Mouse (Mus musculus) CH12.LX (cell line): ENCODE measurements around the gene Calcoco1. TPM values are rescaled to one million over a fixed set of nuclear protein-coding genes. Genes with fewer than 3 reads are reported as not detected.

ENCODE experiments used
- DNase-seq: peaks from one replicate; pipeline ENCODE4 v3.0.0-alpha.2; 2013; ENCODE audit errors: extremely low read depth
- H3K27ac ChIP-seq: 2 replicates; pipeline ENCODE4 v1.5.1; 2012; ENCODE audit warnings: low read depth, mild to moderate bottlenecking, control low read depth, moderate library complexity; ENCODE audit not compliant: insufficient read depth
- H3K27me3 ChIP-seq: replicated peaks from 2 replicates; pipeline ENCODE3; 2012; ENCODE audit warnings: inconsistent platforms
- H3K36me3 ChIP-seq, 2 experiments: replicated peaks in 1 of 2; 2 replicates each; pipeline versions ENCODE3 to v1.6.1; 2012; ENCODE audit warnings: inconsistent platforms in 1 of 2, low read length in 1 of 2, mild to moderate bottlenecking in 1 of 2, mixed read lengths in 1 of 2, moderate library complexity in 1 of 2; ENCODE audit not compliant: control insufficient read depth in 1 of 2, insufficient read depth in 1 of 2
- H3K4me1 ChIP-seq, 2 experiments: 2 replicates each; pipeline ENCODE4 v1.6.1; 2012; ENCODE audit warnings: inconsistent platforms in 1 of 2, moderate library complexity in 1 of 2; ENCODE audit not compliant: insufficient read depth in 2 of 2, control insufficient read depth in 1 of 2
- H3K4me2 ChIP-seq: 2 replicates; pipeline ENCODE4 v1.6.1; 2012; ENCODE audit warnings: low read depth, mild to moderate bottlenecking, control low read depth; ENCODE audit not compliant: poor library complexity, insufficient read depth, severe bottlenecking
- H3K4me3 ChIP-seq, 3 experiments: fragments of 150-350 bp in 1 of 3; sonication (generic) in 1 of 3; replicated peaks in 1 of 3; 2 replicates each; pipeline versions ENCODE3 to v1.5.1; 2011 to 2012; ENCODE audit warnings: low read depth in 2 of 3, low read length in 2 of 3, mild to moderate bottlenecking in 2 of 3, moderate library complexity in 2 of 3, control low read depth in 1 of 3, improper control_type of control experiment in 1 of 3, inconsistent platforms in 1 of 3, mixed read lengths in 1 of 3; ENCODE audit not compliant: poor library complexity in 1 of 3
- H3K79me2 ChIP-seq: replicated peaks from 2 replicates; pipeline ENCODE4 v1.6.1; 2012; ENCODE audit warnings: mild to moderate bottlenecking, moderate library complexity; ENCODE audit not compliant: control insufficient read depth, poor library complexity, insufficient read depth, severe bottlenecking; ENCODE audit errors: extremely low read depth
- H3K9ac ChIP-seq: 2 replicates; pipeline ENCODE4 v1.6.1; 2012; ENCODE audit warnings: low read depth, mild to moderate bottlenecking, control low read depth, moderate library complexity; ENCODE audit not compliant: insufficient read depth
- H3K9me3 ChIP-seq: replicated peaks from 2 replicates; pipeline ENCODE3; 2012; ENCODE audit warnings: low read length, inconsistent platforms, mixed read lengths
- BHLHE40 ChIP-seq: IDR thresholded peaks from 2 replicates; pipeline ENCODE4 v1.6.1; 2011; ENCODE audit warnings: mild to moderate bottlenecking, low read depth, low read length, improper control_type of control experiment
- CHD1 ChIP-seq: IDR thresholded peaks from 2 replicates; pipeline ENCODE4 v1.6.1; 2012; ENCODE audit warnings: low read depth, low read length, improper control_type of control experiment, inconsistent platforms
- CTCF ChIP-seq, 2 experiments: IDR thresholded peaks in 1 of 2; conservative IDR thresholded peaks in 1 of 2; 2 replicates each; pipeline ENCODE4 v1.5.1; 2011 to 2012; ENCODE audit warnings: low read depth in 2 of 2, low read length in 2 of 2, improper control_type of control experiment in 1 of 2, inconsistent platforms in 1 of 2, mild to moderate bottlenecking in 1 of 2, moderate library complexity in 1 of 2
- ELF1 ChIP-seq: IDR thresholded peaks from 2 replicates; pipeline ENCODE4 v1.6.1; 2014; ENCODE audit warnings: low read depth, mild to moderate bottlenecking, inconsistent platforms, low read length, improper control_type of control experiment
- ETS1 ChIP-seq: conservative IDR thresholded peaks from 2 replicates; pipeline ENCODE4 v1.6.1; 2012; ENCODE audit warnings: low read depth, mild to moderate bottlenecking, inconsistent platforms, low read length, improper control_type of control experiment, moderate library complexity
- GABPA ChIP-seq: IDR thresholded peaks from 2 replicates; pipeline ENCODE4 v1.6.1; 2012; ENCODE audit warnings: low read depth, low read length, improper control_type of control experiment, inconsistent platforms; ENCODE audit not compliant: insufficient replicate concordance
- HCFC1 ChIP-seq: IDR thresholded peaks from 2 replicates; pipeline ENCODE4 v1.6.1; 2012; ENCODE audit warnings: low read depth, mild to moderate bottlenecking, inconsistent platforms, low read length, improper control_type of control experiment
- IRF4 ChIP-seq: IDR thresholded peaks from 2 replicates; pipeline ENCODE4 v1.6.1; 2014; ENCODE audit warnings: low read depth, mild to moderate bottlenecking, inconsistent platforms, low read length, improper control_type of control experiment
- JUN ChIP-seq: IDR thresholded peaks from 2 replicates; pipeline ENCODE4 v1.6.1; 2011; ENCODE audit warnings: low read depth, mild to moderate bottlenecking, low read length, improper control_type of control experiment, moderate library complexity; ENCODE audit not compliant: insufficient read depth
- KAT2A ChIP-seq: IDR thresholded peaks from 2 replicates; pipeline ENCODE4 v1.6.1; 2012; ENCODE audit warnings: low read length, improper control_type of control experiment, inconsistent platforms; ENCODE audit not compliant: insufficient replicate concordance
- MAFK ChIP-seq: IDR thresholded peaks from 2 replicates; pipeline ENCODE4 v1.6.1; 2011; ENCODE audit warnings: low read length, improper control_type of control experiment; ENCODE audit not compliant: insufficient replicate concordance
- MEF2A ChIP-seq: IDR thresholded peaks from 2 replicates; pipeline ENCODE4 v1.6.1; 2014; ENCODE audit warnings: low read depth, mild to moderate bottlenecking, inconsistent platforms, low read length, improper control_type of control experiment, borderline replicate concordance
- NELFE ChIP-seq: IDR thresholded peaks from 2 replicates; pipeline ENCODE4 v1.6.1; 2011; ENCODE audit warnings: low read depth, low read length, improper control_type of control experiment
- NRF1 ChIP-seq: IDR thresholded peaks from 2 replicates; pipeline ENCODE4 v1.6.1; 2014; ENCODE audit warnings: low read depth, mild to moderate bottlenecking, inconsistent platforms, low read length, improper control_type of control experiment, moderate library complexity
- POLR2A ChIP-seq: IDR thresholded peaks from 2 replicates; pipeline ENCODE4 v1.6.1; 2011; ENCODE audit warnings: low read depth, mild to moderate bottlenecking, improper control_type of control experiment, low read length
- TBP ChIP-seq: conservative IDR thresholded peaks from 2 replicates; pipeline ENCODE4 v1.6.1; 2011; ENCODE audit warnings: low read depth, low read length, improper control_type of control experiment
- TCF12 ChIP-seq: IDR thresholded peaks from 2 replicates; pipeline ENCODE4 v1.6.1; 2014; ENCODE audit warnings: low read depth, mild to moderate bottlenecking, inconsistent platforms, low read length, improper control_type of control experiment
- USF1 ChIP-seq: IDR thresholded peaks from 2 replicates; pipeline ENCODE4 v1.6.1; 2014; ENCODE audit warnings: low read depth, mild to moderate bottlenecking, inconsistent platforms, low read length, improper control_type of control experiment
- USF2 ChIP-seq: conservative IDR thresholded peaks from 2 replicates; pipeline ENCODE4 v1.6.1; 2011; ENCODE audit warnings: low read depth, low read length, improper control_type of control experiment
- ZC3H11A ChIP-seq: IDR thresholded peaks from 2 replicates; pipeline ENCODE4 v1.6.1; 2012; ENCODE audit warnings: low read depth, mild to moderate bottlenecking, inconsistent platforms, low read length, improper control_type of control experiment
- ZKSCAN1 ChIP-seq: IDR thresholded peaks from 2 replicates; pipeline ENCODE4 v1.6.1; 2012; ENCODE audit warnings: low read depth, inconsistent platforms, low read length, improper control_type of control experiment, borderline replicate concordance
- ZMIZ1 ChIP-seq: IDR thresholded peaks from 2 replicates; pipeline ENCODE4 v1.6.1; 2012; ENCODE audit warnings: low read depth, mild to moderate bottlenecking, inconsistent platforms, low read length, improper control_type of control experiment
- dilution Hi-C: fragments of 300-500 bp; cut with MboI; formaldehyde crosslinking; loops from 2 replicates; pipeline ENCODE4 v1.14.3; 2020; ENCODE audit warnings: low sequenced_read_pairs; ENCODE audit not compliant: extremely low pct_unique_long_range_greater_than_20kb, extremely low pct_ligation_motif_present
- in situ Hi-C: fragments of 300-500 bp; cut with MboI; formaldehyde crosslinking; loops from 3 replicates; pipeline ENCODE4 v1.14.3; 2019; ENCODE audit warnings: low sequenced_read_pairs, low pct_ligation_motif_present, low pct_unique_long_range_greater_than_20kb, mixed read lengths
- polyA plus RNA-seq: library from polyadenylated mRNA; unstranded; fragments of >175 nt; gene quantifications from 2 replicates; pipeline ENCODE4 v1.2.1, GENCODE M21; 2012; ENCODE audit warnings: low read depth; ENCODE audit not compliant: insufficient read length
- total RNA-seq, 2 experiments: library from RNA; depleted of rRNA; stranded (reverse); fragments of 300-350 nt in 1 of 2; fragments of >200 nt in 1 of 2; gene quantifications; 2 replicates each; pipeline ENCODE4 v1.2.3; 2012 to 2014

The Calcoco1 gene
- total and polyA plus RNA-seq, 3 experiments = 3.6 to 8.5 (median 7.6) TPM

- TF ChIP-seq ZKSCAN1 (no peak), USF2 (no peak), CHD1 (no peak), JUN (no peak), ZMIZ1 (no peak), GABPA (no peak), ZC3H11A (peak; percentile 31; the same call in 1 of the 2 replicates), HCFC1 (no peak), NELFE (peak; percentile 59; the same call in 1 of the 2 replicates), MEF2A (no peak), ELF1 (no peak), POLR2A (no peak), MAFK (no peak), BHLHE40 (no peak), USF1 (no peak), NRF1 (no peak), CTCF (conservative IDR thresholded peaks at IDR 0.05 in 1 of 2, IDR thresholded peaks at IDR 0.05 in 1 of 2; ENCODE audit: low read depth in 2 of 2, low read length in 2 of 2) (peak; percentile 88 to 97), ETS1 (no peak)
These were observed 23.8 kb downstream of the Calcoco1 start (continued) for GRCm38 (mm10) chr15:102698193-102698592.

GRCm38 (mm10) chr15:102696899-102697298, 25.1 kb downstream of the Calcoco1 start:
- no peak overlapping the region for H3K4me2 ChIP-seq
- H3K4me1 ChIP-seq = 0 out of 4 replicates have a peak, but pooled peaks cover 0 to 3% of the 10 kb centered on the region in 2 experiments
- H3K9me3 ChIP-seq = peaks cover 5% of the 10 kb centered on the region
- no peak overlapping the region for H3K27ac ChIP-seq
- peaks cover 78% of the 10 kb centered on the region for H3K27me3 ChIP-seq
- H3K4me3 ChIP-seq = no peak overlapping the region
- no peaks in the 10 kb centered on the region for H3K36me3 ChIP-seq
- in situ Hi-C loops (no loop called here), dilution Hi-C loops (no loop called here)
- DNase-seq = no peak
- no peak overlapping the region for H3K9ac ChIP-seq
- TF ChIP-seq KAT2A = no peak
- TF ChIP-seq IRF4 = no peak
- TF ChIP-seq TBP = no peak
- TF ChIP-seq MAFK = no peak
- no peak for TF ChIP-seq ZC3H11A
- TF ChIP-seq HCFC1 = no peak
- TF ChIP-seq CHD1 = no peak
- no peak for TF ChIP-seq USF1
- TF ChIP-seq TCF12 = no peak
- no peaks in the 10 kb centered on the region for H3K79me2 ChIP-seq
